Mouse (Mus musculus) heart, adult 2 months (tissue): ENCODE data around the gene Pum3.

Experiments
- CTCF ChIP-seq: fragments of 200-600 bp; IDR thresholded peaks from 2 replicates; pipeline ENCODE4 v1.8.1; 2022; ENCODE audit warnings: antibody characterized with exemption, mild to moderate bottlenecking, moderate library complexity
- EP300 ChIP-seq: fragments of 200-500 bp; IDR thresholded peaks from 2 replicates; pipeline ENCODE4 v1.6.1; 2011; ENCODE audit warnings: low read depth, low read length, control low read depth; ENCODE audit not compliant: insufficient read depth
- POLR2A ChIP-seq: fragments of 200-500 bp; IDR thresholded peaks from 2 replicates; pipeline ENCODE4 v1.6.1; 2011; ENCODE audit warnings: mild to moderate bottlenecking, low read depth, low read length, control low read depth; ENCODE audit not compliant: insufficient read depth

- TF ChIP-seq POLR2A = no peak
- TF ChIP-seq CTCF = no peak
- no peak for TF ChIP-seq EP300
These were observed 8.5 kb upstream of the Pum3 start for GRCm38 (mm10) chr19:27437982-27438652.
